Mouse (Mus musculus): ENCODE measurements at regions not wholly inside any gene's neighbourhood (a gene's known extent, or its start where the extent isn't known, plus 50 kb on each side); places are given as distances from the start of the nearest gene placed in this dataset.

- TF ChIP-seq POLR2A (IDR thresholded peaks at IDR 0.05; ENCODE audit: borderline replicate concordance, control insufficient read depth, low read depth, low read length): no peak
- no peak for TF ChIP-seq CTCF (IDR thresholded peaks at IDR 0.05; ENCODE audit: control insufficient read depth, insufficient read depth, low read length)
Observed at GRCm38 (mm10) chrX:162282690-162283089, 123.2 kb upstream of the Nhs start.

Data from bone marrow, adult 2 months (tissue).